In the genomic region with DNA sequence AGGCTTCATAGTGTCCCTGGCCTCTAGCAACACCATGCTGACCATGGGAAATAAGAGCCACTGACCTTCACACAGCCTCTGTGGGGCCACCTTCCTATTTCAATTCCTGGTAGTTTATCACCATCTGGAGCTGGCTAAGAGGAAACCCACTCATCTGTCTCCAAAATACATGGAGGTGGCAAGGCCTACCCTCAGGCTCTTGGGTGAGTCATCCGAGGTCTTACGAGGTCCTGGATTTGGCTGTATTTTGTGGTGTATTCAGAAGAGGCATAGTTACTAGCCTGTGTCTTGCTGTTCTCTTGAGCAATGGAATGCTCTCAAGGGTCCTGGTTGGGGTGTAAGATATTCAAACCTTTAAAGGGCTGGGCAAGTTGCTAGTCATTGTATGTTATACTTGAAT, we compare ENCODE assay signal across 13 mouse cellular contexts.
"Had no signal": no experiment of that assay in that cellular context is flagged by ENCODE, and none has a peak within 500 bp of the region (broad histone marks: within the 10 kb centered on the region; RNA-seq: fewer than 3 reads in every experiment).

No protein-coding gene starts in this region.

- DNase-seq: liver, postnatal 0 days; lung, adult 2 months; lung, postnatal 14 days; midbrain, embryonic 14.5 days; right cerebral cortex, postnatal 14 days; thymus, adult 18-20 months had no signal

- ATAC-seq: liver, postnatal 0 days; lung, postnatal 0 days; midbrain, embryonic 16.5 days had no signal

- H3K27me3 ChIP-seq: lung, embryonic 15.5 days; megakaryocyte, embryonic 14.5 days; midbrain, embryonic 12.5 days; neural tube, embryonic 13.5 days; neural tube, embryonic 15.5 days had no signal
